Mouse (Mus musculus) megakaryocyte, embryonic 14.5 days (primary cell): ENCODE data around the gene Klf7.

Source experiments
- FLI1 ChIP-seq: IDR thresholded peaks from 2 replicates; pipeline ENCODE4 v1.6.1; 2012; ENCODE audit warnings: low read length, inconsistent platforms, mixed read lengths
- GATA1 ChIP-seq: IDR thresholded peaks from 3 replicates; pipeline ENCODE4 v1.6.1; 2012; ENCODE audit warnings: mixed read lengths, low read length, inconsistent platforms, borderline replicate concordance

DNA sequence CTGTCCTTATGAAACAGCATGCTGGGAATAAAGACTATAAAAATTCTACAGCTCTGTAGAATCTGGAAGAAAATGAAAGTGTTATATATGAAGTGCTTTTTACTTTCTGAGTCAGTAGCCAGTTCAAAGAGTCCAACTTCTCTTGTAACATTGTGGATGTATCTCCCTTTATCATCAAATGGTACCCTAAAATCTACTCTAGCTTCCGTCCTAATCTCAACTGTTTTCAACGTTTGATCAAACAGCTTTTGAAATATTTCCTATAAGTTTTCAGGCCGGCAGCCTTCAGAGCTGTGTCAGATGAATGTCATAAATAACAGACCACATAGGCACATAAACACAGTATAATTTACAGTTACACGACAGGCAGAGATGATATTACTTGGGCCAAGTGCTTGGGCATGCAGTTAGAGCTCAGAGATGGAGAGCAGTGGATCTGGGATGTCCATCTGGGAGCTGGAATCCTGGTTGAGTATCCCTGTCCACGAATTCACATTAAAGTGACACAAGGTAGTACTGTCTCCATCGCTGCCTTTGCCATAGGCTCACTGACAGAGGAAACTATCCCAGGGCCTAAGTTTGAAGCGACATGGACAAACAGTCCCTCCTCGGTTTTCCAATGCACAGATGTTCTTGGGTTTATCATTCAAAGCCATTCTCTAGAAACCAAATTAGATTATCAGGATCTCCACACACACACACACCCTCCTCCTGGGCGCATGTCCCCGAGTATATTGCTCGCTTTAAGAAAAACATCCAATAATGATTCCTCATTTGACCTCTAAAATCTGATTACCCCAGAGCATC is 4.4 kb downstream of the Klf7 start:
- TF ChIP-seq GATA1: no peak
- TF ChIP-seq FLI1: no peak
